Mouse (Mus musculus): ENCODE data around the gene Zfp3. TPM values are rescaled to one million over a fixed set of nuclear protein-coding genes. Genes with fewer than 3 reads are reported as not detected.
A peak's percentile ranks its signal among the peaks of the same experiment; 100 is the strongest.

Zfp3 gene
- 16.9 and 18.1 TPM in 2 replicates for polyA plus RNA-seq (2014; fragmentation: Nextera tagmentation; extraction: Ambion mirVana)

DNA sequence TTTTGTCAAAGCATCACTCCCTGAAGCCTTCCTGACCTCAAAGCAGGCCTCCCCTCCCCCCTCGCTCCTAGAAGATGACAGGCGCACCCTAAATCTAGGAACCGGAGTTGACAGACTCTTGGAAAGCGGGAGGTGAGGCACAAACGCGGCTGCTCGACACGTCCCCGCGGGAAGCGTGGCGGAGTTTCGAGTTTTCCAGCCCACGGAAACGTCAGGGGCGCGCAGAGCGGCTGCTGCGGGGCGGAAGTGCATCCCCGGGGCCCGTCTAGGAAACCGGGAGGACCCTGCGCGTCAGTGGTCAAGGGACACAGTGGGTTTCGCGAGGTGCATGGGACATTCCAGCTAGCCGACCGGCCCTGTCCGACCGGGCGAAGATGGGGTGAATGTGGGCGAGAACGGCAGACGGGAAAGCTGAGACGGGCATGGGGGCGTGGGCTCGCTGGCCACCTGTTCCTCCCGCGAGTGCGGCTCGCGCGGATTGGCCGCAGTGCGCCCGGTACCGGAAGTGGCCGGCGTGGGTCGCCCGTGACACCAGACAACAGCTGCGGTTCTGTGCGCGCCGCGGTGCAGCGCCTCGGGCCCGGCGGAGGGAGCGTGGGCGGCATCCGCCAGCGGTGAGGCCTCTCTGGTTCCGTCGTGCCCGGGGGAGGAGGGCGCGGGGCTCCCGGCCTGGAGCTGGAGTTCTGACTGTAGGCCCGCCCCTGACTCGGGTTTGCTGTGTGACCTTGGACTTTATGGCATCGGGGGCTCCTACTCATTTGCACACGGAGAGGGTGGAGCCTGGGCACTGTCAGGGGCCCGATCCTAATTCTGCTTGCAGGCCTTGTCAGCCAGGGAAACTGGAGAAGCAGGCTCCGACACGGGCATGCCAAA lies at the start of gene Zfp3:
TSS of gene Zfp3 (plus strand) at position 274 of the 873 bp plus-strand sequence.
- peak within 1 kb of the TSS; percentile 77 for H3K4me3 ChIP-seq (replicated peaks; ENCODE audit: low read length)
- H3K4me1 ChIP-seq (replicated peaks; ENCODE audit: control insufficient read depth, insufficient read depth, low read length), result peaks cover 18% of the 10 kb centered on the region
- ATAC-seq (ENCODE audit: low FRiP score), result peak; percentile 88
- no peaks in the 10 kb centered on the region for H3K27me3 ChIP-seq (ENCODE audit: control insufficient read depth, insufficient read depth, low read length)
- peak; percentile 65 for DNase-seq (ENCODE audit: low spot score)
- H3K36me3 ChIP-seq (replicated peaks; ENCODE audit: control insufficient read depth, insufficient read depth), result peaks cover 6% of the 10 kb centered on the region; the same call in 1 of the 2 replicates
- peak within 1 kb of the TSS; percentile 84 for H3K4me2 ChIP-seq (replicated peaks)
- no peaks in the 10 kb centered on the region for H3K9me3 ChIP-seq (ENCODE audit: control insufficient read depth, low read length)
- H3K27ac ChIP-seq, result peak within 1 kb of the TSS; percentile 83
- H3K9ac ChIP-seq, result peak within 1 kb of the TSS; percentile 83
- under 1% methylated on average over 78 of the region's 78 CpGs for WGBS

DNA sequence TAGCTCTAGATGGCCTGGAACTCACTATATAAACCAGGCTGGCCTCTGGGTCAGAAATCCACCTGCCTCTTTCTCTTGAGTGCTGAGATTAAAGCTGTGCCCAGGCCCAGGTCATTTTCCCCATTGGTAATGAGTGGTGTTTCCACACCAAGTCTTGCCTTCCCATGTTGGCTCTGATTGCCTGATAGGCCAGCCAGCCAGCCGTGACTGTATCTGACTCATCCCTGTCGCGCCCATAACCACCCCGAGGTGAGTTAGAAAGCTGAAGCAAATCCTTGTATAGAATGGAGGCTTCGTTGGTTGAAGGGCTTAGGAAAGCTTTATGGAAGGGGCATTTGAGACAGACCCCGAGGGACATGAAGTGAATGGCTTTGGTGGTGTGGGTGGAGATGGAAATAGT lies 48.2 kb upstream of the Zfp3 start:
- H3K27ac ChIP-seq, result no peak overlapping the region
- no peak overlapping the region for H3K4me2 ChIP-seq (replicated peaks)
- no peaks in the 10 kb centered on the region for H3K27me3 ChIP-seq (ENCODE audit: control insufficient read depth, insufficient read depth, low read length)
- no peak overlapping the region for H3K4me3 ChIP-seq (replicated peaks; ENCODE audit: low read length)
- DNase-seq (ENCODE audit: low spot score) (no peak), ATAC-seq (ENCODE audit: low FRiP score) (no peak)
- no peaks in the 10 kb centered on the region for H3K9me3 ChIP-seq (ENCODE audit: control insufficient read depth, low read length)
- H3K36me3 ChIP-seq (replicated peaks; ENCODE audit: control insufficient read depth, insufficient read depth), result peaks cover 80% of the 10 kb centered on the region
- WGBS, result 89% methylated on average over 6 of the region's 6 CpGs
- H3K4me1 ChIP-seq (replicated peaks; ENCODE audit: control insufficient read depth, insufficient read depth, low read length), result no peaks in the 10 kb centered on the region
- no peak overlapping the region for H3K9ac ChIP-seq

DNA sequence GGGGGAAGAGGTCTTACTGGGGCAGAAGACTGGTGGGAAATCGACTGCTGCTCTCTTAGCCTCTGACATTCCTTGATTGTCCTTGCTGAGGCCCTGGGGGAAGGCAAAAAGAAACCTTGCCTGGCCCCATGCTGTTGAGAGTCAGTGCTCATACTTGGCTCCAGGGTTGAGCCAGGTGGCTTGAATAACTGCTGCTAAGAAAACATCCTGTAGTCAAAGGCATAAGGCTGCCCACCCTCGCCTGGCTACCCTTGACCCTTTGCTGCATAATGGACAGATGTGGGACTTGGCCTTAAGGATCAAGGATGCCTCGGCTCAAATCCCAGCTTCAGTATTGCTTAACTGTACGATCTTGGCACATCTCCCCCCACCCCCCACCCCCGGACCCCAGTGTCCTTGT lies 45.5 kb upstream of the Zfp3 start:
- ATAC-seq (ENCODE audit: low FRiP score), result no peak
- no peak for DNase-seq (ENCODE audit: low spot score)
- Histone ChIP-seq H3K4me1 (replicated peaks; ENCODE audit: control insufficient read depth, insufficient read depth, low read length) (no peaks in the 10 kb centered on the region), H3K9me3 (ENCODE audit: control insufficient read depth, low read length) (no peaks in the 10 kb centered on the region), H3K4me2 (replicated peaks) (no peak overlapping the region), H3K4me3 (replicated peaks; ENCODE audit: low read length) (no peak overlapping the region), H3K27ac (no peak overlapping the region), H3K9ac (no peak overlapping the region), H3K36me3 (replicated peaks; ENCODE audit: control insufficient read depth, insufficient read depth) (peaks cover 78% of the 10 kb centered on the region), H3K27me3 (ENCODE audit: control insufficient read depth, insufficient read depth, low read length) (no peaks in the 10 kb centered on the region)
- 77% methylated on average over 5 of the region's 5 CpGs for WGBS

DNA sequence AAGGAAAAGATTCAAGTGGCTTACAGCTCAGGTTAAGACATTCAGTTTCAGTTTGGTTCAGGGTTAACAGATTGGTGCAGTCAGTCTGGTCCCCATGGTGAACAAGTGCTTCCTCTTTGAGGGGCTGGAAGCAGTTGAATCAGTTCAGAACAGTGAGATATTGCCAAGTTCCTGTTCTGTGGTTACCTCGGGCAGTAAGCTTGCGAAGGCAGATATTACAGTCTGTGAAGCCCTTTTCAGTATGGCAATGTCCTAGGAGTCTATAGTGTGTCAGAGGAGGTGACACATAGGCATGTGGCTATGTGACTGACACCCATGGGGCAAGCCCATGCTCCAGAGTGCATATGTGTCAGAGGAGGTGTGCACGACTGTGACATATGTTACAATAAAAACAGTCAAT lies 43.4 kb upstream of the Zfp3 start:
- Histone ChIP-seq H3K36me3 (replicated peaks; ENCODE audit: control insufficient read depth, insufficient read depth) (peaks cover 95% of the 10 kb centered on the region), H3K4me3 (replicated peaks; ENCODE audit: low read length) (no peak overlapping the region), H3K9ac (no peak overlapping the region), H3K27ac (no peak overlapping the region), H3K9me3 (ENCODE audit: control insufficient read depth, low read length) (no peaks in the 10 kb centered on the region), H3K4me1 (replicated peaks; ENCODE audit: control insufficient read depth, insufficient read depth, low read length) (no peaks in the 10 kb centered on the region), H3K4me2 (replicated peaks) (no peak overlapping the region), H3K27me3 (ENCODE audit: control insufficient read depth, insufficient read depth, low read length) (no peaks in the 10 kb centered on the region)
- DNase-seq (ENCODE audit: low spot score), result no peak
- 95% methylated on average over 3 of the region's 3 CpGs for WGBS
- ATAC-seq (ENCODE audit: low FRiP score), result no peak

DNA sequence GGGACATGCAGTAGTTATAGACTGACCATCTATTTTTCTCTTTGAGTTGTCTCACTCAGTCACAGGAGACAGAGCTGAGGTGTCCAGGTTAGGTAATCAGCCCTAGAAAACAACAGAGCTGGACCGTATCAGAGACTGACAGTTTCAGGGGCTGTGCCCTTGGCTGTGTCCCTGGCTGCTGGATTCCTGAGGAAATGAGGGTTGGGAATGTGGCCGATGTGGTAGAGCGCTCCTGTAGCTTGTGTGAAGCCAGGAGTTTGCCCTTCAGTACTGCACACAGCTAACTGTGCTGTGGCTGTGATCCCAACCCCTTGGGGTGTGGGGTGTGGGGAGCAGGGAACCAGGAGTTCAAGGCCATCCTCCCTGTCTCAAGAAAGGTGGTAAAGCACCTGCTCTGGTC lies 42.9 kb upstream of the Zfp3 start:
- no peak overlapping the region for H3K4me2 ChIP-seq (replicated peaks)
- H3K36me3 ChIP-seq (replicated peaks; ENCODE audit: control insufficient read depth, insufficient read depth), result peaks cover 97% of the 10 kb centered on the region
- no peaks in the 10 kb centered on the region for H3K27me3 ChIP-seq (ENCODE audit: control insufficient read depth, insufficient read depth, low read length)
- H3K4me1 ChIP-seq (replicated peaks; ENCODE audit: control insufficient read depth, insufficient read depth, low read length), result no peaks in the 10 kb centered on the region
- no peak overlapping the region for H3K9ac ChIP-seq
- no peak for ATAC-seq (ENCODE audit: low FRiP score)
- no peak for DNase-seq (ENCODE audit: low spot score)
- H3K9me3 ChIP-seq (ENCODE audit: control insufficient read depth, low read length), result no peaks in the 10 kb centered on the region
- H3K4me3 ChIP-seq (replicated peaks; ENCODE audit: low read length), result no peak overlapping the region
- 96% methylated on average over 3 of the region's 3 CpGs for WGBS
- H3K27ac ChIP-seq, result no peak overlapping the region

DNA sequence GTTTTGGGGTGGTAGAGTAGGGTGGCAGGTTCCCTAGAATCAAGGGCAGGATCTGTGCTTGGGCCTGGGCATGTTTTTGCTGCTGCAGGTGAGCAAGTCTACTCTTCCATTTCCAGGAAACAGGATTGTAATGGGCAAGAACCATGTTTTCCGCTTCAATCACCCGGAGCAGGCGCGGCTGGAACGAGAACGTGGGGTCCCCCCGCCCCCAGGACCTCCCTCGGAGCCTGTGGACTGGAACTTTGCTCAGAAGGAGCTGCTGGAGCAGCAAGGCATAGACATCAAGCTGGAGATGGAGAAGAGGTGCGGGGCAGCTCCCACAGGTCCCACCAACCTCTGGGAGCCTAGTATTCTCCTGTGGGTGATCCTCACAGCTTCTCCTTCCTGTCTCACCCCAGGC lies 39.3 kb upstream of the Zfp3 start:
- Histone ChIP-seq H3K4me3 (replicated peaks; ENCODE audit: low read length) (no peak overlapping the region), H3K9me3 (ENCODE audit: control insufficient read depth, low read length) (no peaks in the 10 kb centered on the region), H3K27me3 (ENCODE audit: control insufficient read depth, insufficient read depth, low read length) (no peaks in the 10 kb centered on the region), H3K4me1 (replicated peaks; ENCODE audit: control insufficient read depth, insufficient read depth, low read length) (no peaks in the 10 kb centered on the region), H3K36me3 (replicated peaks; ENCODE audit: control insufficient read depth, insufficient read depth) (peaks cover 94% of the 10 kb centered on the region), H3K4me2 (replicated peaks) (no peak overlapping the region), H3K27ac (no peak overlapping the region), H3K9ac (no peak overlapping the region)
- 96% methylated on average over 9 of the region's 9 CpGs for WGBS
- DNase-seq (ENCODE audit: low spot score), result no peak
- no peak for ATAC-seq (ENCODE audit: low FRiP score)

DNA sequence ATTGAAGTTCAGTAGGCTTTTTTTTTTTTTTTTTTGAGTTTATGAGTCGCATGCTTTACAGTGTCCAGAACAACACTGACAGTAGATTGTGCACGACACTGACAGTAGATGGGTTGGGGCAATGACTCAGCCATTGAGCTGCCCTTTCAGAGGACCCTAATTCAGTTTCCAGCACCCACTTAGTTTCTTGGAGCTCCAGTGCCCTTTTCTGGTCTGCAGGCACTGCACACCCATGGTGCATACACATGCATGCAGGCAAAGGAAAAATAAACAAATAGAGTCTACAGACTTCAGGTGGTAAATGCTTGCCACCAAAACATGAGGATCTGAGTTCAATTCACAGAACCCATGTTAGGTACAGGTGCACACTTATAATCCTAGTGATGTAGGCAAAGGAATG lies 37.4 kb upstream of the Zfp3 start:
- ATAC-seq (ENCODE audit: low FRiP score) (no peak), DNase-seq (ENCODE audit: low spot score) (no peak)
- Histone ChIP-seq H3K4me1 (replicated peaks; ENCODE audit: control insufficient read depth, insufficient read depth, low read length) (no peaks in the 10 kb centered on the region), H3K9ac (no peak overlapping the region), H3K4me3 (replicated peaks; ENCODE audit: low read length) (no peak overlapping the region), H3K27ac (no peak overlapping the region), H3K4me2 (replicated peaks) (no peak overlapping the region), H3K9me3 (ENCODE audit: control insufficient read depth, low read length) (no peaks in the 10 kb centered on the region), H3K27me3 (ENCODE audit: control insufficient read depth, insufficient read depth, low read length) (no peaks in the 10 kb centered on the region), H3K36me3 (replicated peaks; ENCODE audit: control insufficient read depth, insufficient read depth) (peaks cover 79% of the 10 kb centered on the region)
- WGBS, result 100% methylated on average over 2 of the region's 2 CpGs

DNA sequence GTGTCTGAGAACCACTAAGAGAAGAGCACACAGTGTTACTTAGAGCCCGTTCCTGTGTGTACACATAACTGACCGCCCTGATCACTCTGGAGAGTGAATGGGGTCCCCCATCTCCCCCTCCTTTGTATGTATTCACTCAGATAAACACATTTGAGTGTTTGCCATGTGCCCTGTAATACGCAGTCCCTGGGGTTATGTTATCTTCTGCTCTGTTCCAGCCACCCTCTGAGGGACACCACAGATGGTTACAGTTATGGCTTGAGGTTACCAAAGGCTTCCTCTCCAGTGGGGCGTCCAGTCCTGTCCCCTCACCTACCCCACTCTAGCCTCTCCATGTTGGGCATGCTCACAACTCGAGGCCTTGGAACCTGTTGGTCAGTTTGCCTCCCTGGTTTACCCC lies 36.6 kb upstream of the Zfp3 start:
- Histone ChIP-seq H3K9me3 (ENCODE audit: control insufficient read depth, low read length) (no peaks in the 10 kb centered on the region), H3K9ac (no peak overlapping the region), H3K4me3 (replicated peaks; ENCODE audit: low read length) (no peak overlapping the region), H3K4me2 (replicated peaks) (no peak overlapping the region), H3K27me3 (ENCODE audit: control insufficient read depth, insufficient read depth, low read length) (no peaks in the 10 kb centered on the region), H3K36me3 (replicated peaks; ENCODE audit: control insufficient read depth, insufficient read depth) (peaks cover 71% of the 10 kb centered on the region), H3K4me1 (replicated peaks; ENCODE audit: control insufficient read depth, insufficient read depth, low read length) (no peaks in the 10 kb centered on the region), H3K27ac (no peak overlapping the region)
- WGBS, result 92% methylated on average over 5 of the region's 5 CpGs
- ATAC-seq (ENCODE audit: low FRiP score) (no peak), DNase-seq (ENCODE audit: low spot score) (no peak)

DNA sequence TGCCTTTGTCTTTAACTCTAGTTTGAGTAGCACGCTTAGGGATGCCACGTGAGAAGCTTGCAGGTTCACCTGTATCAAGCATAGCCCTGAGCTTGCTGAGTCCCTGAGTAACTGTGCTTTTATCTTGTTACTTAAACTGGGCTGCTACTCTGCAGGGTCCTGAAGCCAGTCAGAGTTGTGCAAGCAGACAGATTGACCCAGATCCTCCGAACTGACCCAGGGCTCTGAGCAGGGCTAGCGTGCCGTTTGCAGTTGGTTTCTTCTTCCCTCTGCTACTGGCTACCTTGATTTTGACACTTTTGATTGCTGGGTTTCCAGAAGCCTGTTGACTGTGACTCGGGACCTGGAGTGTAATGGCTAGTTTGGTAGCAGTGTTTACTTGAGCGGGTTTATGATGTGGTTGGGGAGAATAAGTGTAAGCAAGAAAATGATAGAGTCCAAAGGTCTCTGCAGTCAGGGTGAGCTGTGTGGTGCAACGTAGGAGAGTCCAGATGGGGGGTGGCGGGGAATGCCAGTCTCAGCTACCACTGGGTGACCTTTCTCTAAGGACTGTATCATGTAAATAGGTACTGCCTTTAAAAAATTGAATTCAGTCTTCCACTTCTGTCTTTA lies 33.5 kb upstream of the Zfp3 start:
- H3K27ac ChIP-seq, result peak overlapping the region; percentile 39; the same call in 1 of the 2 replicates
- WGBS, result 84% methylated on average over 9 of the region's 9 CpGs
- no peak overlapping the region for H3K9ac ChIP-seq
- H3K9me3 ChIP-seq (ENCODE audit: control insufficient read depth, low read length), result no peaks in the 10 kb centered on the region
- DNase-seq (ENCODE audit: low spot score) (no peak), ATAC-seq (ENCODE audit: low FRiP score) (no peak)
- no peaks in the 10 kb centered on the region for H3K27me3 ChIP-seq (ENCODE audit: control insufficient read depth, insufficient read depth, low read length)
- peaks cover 42% of the 10 kb centered on the region for H3K36me3 ChIP-seq (replicated peaks; ENCODE audit: control insufficient read depth, insufficient read depth)
- H3K4me1 ChIP-seq (replicated peaks; ENCODE audit: control insufficient read depth, insufficient read depth, low read length), result no peaks in the 10 kb centered on the region
- H3K4me2 ChIP-seq (replicated peaks), result no peak overlapping the region
- no peak overlapping the region for H3K4me3 ChIP-seq (replicated peaks; ENCODE audit: low read length)

Measured in hindbrain, embryonic 14.5 days (tissue).